Mouse (Mus musculus): ENCODE data around the gene Lin7b.

DNA sequence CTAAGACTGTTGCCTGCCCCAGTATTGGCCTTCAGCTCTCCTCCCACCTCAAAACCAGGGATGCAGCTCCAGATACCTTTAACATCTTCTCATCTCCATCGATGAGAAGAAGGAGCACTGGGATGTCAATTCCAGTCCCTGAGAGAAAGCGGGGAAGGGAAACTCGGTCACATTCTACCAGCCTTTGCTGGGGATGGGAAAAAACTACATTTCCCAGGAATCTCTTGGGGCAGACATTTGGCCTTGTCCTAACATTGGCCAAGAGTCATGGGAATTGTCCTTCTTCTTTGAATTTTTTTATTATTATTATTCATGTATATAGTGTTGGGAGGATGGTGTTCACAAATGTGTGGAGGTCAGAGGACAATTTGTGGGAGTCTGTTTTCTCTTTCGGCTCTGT, 48.1 kb downstream of the Lin7b start:
- TF ChIP-seq CTCF (IDR thresholded peaks at IDR 0.05; ENCODE audit: control insufficient read depth, insufficient read depth, low read length), result no peak
- no peak for TF ChIP-seq POLR2A (IDR thresholded peaks at IDR 0.05; ENCODE audit: borderline replicate concordance, control insufficient read depth, low read depth, low read length)

All from bone marrow, adult 2 months (tissue).